Mouse (Mus musculus) heart, embryonic 11.5 days (tissue): Measurements from ENCODE around the gene Tm2d1. TPM values are rescaled to one million over a fixed set of nuclear protein-coding genes. Genes with fewer than 3 reads are reported as not detected.

ENCODE experiments used
- polyA plus RNA-seq: library from polyadenylated mRNA; unstranded; fragments of >200 nt; fragmentation: Nextera tagmentation; extraction: Ambion mirVana; gene quantifications from 2 replicates; pipeline ENCODE4 v1.2.1, GENCODE M21; 2014

Tm2d1 gene
- polyA plus RNA-seq, 1 experiment from 2014 or later, result 98.2 TPM

Other genes with a start within 250 kb of the Tm2d1 start
- 9.1 and 11.4 TPM in 2 replicates for gene Patj, start 12.5 kb upstream of the Tm2d1 start, polyA plus RNA-seq